Mouse (Mus musculus): ENCODE results near the gene Bet1.
A peak's percentile ranks its signal among the peaks of the same experiment; 100 is the strongest.

Bet1 gene

DNA sequence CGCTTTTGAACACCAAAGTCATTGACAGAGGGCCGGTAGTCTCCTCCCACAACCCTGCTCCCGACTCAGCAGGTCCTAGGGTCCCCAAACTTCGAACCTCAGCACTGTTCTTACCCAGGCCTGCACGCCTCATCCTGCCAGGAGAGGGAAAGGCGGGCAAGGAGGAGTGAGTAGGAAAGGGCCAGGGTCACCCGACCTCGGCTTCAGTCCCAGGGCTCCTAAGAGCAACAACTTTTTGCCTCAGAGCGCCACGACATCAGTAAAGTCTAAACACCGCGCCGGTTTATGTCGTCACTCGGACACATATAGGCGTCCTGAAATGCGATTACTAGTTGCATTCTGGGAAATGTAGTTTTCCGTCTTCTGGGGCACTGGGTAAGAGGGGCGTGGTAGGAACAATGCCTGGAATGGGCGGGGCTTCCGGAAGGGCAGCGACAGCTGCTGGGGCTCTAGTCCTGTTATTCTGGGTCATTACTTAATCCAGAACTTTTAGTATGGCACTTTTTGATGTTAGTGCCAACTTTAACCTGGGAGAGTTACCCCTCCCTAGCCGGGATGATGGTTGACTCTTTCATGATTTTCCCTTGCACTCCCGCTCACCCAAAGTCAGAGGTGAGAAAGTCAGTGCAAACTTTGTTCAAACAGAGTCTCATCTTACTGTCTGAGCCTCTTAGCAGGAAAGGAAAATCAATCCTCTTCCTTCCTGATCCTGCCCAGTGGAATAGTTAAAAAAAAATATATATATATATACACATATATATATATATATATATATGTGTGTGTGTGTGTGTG lies at the start of gene Bet1:
Gene Bet1 (minus strand): TSS at position 310 of the 792 bp plus-strand sequence.
- peak; percentile 87 for DNase-seq (ENCODE audit: low read depth)

DNA sequence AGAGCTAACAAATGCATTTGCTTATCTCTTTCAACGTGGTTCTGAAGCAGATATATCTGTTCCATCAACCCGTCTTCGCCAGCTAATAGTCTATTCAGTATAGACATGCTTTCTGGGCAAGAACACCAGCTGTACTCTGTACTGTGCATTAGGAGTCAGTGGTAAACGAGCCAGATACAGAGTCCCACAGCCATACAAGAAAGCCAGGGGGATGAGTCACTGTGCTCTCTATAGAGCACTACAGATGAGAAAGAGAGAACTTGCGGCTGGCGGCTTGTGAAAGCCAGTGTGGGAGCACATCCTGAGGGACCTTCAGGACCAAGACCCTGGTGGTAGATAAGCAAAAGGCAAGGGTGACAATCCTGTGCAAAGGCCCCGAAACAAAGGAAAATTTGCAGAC lies 45.5 kb upstream of the Bet1 start:
- DNase-seq (ENCODE audit: low read depth) = peak; percentile 2

DNA sequence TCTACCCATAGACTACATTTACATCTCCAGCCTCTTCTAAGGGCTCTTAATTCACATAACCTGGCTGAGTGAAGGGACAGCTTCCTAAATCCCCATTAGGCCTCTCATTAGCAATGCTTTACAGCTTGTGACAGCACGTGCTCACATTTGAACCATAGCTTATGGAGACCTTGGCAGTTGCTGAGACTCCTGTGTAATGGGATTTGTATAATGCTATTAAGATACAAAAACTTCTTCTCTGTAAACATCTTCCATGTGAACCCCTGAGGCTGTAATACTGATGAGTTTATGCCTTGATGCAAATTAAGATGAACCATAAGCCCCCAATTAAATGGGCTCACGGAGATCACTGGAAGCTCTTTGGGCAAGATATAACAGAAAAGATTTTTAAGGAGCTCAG lies 44.4 kb upstream of the Bet1 start:
- DNase-seq (ENCODE audit: low read depth) = no peak

DNA sequence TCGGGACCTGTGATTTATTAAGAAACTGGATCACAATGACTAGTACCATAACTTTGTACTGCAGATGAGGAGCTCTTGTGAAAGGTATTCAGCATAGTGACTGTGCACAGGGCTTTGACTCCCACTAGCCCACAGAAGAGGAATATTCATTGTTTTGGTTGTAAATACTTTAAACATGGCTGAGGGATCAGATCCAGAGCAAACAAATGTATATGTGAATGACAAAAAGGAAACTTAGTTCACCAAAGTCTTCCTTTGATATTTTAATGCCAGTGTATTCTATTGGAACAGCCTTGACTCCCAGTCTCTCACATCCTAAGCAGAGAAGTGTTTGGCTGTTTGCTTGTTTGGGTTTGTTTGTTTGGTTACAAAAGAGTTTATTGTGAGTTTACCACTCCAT lies 31.8 kb upstream of the Bet1 start:
- no peak for DNase-seq (ENCODE audit: low read depth)

DNA sequence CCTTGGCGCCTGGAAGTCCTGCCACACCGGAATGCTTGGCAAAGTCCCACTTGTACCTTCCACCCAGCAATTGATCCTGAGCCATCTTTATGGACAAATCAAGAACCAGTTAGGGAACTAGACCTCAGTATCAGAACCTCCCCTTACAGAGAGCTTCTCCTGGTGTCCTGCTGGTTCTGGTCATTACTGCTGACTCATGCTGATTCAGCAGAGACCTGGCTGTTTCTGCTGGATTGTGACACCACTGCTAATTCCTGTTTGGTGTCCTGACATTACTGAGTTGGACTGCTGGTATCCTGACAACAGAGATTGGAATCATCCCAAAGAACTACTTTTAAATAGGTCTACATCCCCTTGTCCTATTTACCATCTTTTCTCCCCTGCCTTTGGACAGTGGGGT lies 3.7 kb upstream of the Bet1 start:
- no peak for DNase-seq (ENCODE audit: low read depth)

DNA sequence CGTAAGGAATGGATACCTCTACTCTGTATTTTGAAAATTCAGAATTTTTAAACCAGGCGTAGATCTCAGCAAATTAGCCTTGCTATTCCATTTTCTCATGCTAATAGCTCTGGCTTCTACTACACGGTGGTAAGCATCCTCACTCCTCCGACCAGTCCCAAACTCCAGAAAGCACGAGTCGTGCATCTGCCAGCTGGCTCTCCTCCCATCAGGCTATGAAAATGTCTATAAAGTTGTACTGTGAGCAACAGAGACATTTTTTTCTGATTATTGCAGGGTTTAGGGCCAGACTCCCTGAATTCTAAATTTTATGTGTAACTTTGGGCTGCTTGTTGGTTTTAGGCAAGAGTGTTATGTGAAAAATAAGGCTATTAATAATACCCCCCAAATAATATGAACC lies 14.5 kb downstream of the Bet1 start:
- DNase-seq (ENCODE audit: low read depth) = no peak

DNA sequence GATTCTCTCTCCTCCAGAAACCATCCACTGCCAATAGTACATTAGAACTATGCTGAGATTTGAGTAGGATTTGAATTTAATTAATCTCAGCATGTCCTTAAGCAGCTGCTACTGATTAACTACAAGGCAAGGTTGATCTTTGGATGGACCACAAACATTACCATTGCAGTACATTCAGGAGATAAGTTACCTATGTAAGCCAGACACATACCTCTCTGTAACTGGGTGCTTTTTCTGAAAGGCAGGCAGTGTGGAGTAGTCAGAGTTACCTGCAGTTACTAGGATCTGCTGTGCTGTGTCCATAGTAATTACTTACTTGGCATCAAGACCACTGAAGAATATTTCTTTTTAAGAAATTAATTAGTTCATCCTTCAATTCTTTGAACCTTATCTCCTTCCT lies 17.1 kb downstream of the Bet1 start:
- no peak for DNase-seq (ENCODE audit: low read depth)

DNA sequence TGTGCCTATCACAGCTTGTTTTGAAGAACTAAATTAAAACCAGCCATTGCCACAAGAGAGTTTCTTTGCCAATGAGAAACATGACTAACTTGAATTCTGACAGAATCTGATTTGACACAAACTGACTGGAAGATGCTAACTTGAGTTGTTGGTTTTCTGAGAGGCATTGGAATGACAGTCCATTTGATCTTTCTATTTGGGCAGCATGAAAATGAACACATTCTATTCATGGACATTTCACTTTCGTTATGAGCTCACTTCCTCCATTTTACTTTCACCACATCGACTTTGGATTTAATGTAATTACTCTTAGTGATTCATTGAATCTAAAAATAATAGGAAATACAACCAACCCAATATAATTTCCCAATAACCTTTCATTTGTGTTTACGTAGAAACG lies 32.4 kb downstream of the Bet1 start:
- DNase-seq (ENCODE audit: low read depth) = no peak

DNA sequence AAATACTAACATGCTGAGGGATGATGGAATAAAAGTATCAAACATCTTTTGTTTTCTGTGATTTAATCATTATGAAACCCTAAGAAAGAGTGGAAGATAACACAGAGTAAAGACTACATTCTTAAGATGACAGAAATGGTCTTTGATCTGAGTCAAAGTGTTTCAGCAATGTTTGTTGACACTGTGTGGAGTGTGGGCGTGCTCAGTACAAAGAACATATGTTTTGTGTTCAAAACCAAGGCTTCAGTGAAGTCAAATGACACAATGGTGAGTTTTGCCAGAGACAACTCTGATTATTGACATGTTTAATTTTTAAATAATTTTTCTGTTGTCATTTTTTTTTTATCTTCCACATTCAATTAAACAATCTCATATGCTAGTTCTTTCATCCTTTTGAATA lies 33.9 kb downstream of the Bet1 start:
- no peak for DNase-seq (ENCODE audit: low read depth)

DNA sequence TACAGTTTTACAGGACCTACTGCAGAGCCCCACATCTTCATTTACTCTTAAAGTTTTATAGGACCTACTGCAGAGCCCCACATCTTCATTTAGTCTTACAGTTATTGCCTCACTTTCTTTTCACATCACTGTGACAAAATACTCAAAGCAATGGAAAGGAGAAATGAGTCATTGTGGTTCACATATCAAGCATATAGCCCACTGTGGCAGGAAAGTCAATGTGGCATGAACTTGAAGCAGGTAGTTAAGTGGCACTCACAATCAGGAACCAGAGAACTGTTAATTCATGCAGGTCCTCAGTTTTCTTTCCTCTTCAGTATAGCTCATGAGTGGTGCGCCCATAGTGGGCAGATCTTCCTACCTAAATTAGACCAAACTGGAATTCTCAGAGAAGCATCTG lies 39.6 kb downstream of the Bet1 start:
- no peak for DNase-seq (ENCODE audit: low read depth)

DNA sequence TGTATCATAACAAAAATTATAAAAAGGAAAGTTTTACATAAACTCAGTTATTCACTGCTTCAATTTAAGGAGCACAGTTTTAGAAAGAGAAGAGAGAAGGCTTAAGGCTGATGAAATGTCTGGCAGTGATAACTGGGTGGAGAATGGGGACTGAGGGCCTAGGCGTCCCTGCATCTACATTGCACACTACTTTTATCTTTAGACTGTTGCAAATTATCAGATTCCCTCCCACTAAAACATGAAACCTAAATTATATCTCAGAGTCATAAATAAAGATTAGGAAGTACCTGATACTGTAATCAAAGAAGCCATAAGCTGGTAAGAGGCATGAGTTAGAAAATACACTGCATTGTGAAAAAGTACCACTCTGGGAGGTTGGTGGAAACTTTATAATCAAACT lies 45.0 kb downstream of the Bet1 start:
- DNase-seq (ENCODE audit: low read depth) = no peak

DNA sequence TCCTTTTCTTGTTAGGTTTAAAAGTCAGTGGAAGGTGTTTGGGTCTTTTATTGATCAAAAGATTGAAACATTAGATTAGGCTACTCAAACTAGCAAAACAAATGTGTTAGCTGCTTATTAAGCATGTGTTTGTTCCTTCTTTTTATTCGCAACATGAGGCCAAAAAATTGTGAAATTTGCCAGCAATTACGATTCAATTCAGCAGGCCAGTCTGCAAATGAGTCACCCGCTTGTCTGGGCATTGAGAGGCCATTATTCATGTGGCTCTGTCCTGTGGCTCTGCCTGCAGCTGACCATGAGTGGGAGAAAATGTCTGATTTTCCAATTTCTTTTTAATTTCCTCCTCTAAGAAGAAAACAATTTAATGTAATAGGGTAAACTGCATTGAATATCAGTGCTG lies 55.8 kb downstream of the Bet1 start:
- no peak for DNase-seq (ENCODE audit: low read depth)

Measured in c-Kit-positive CD71-negative TER-119-negative erythroid progenitor cells, embryonic 14.5 days (primary cell).